12 mouse cellular contexts compared by ENCODE assay signal in genomic region chr4:48734854-48735564, GRCm38 (mm10).
DNase-seq lines count a peak whose midpoint lies in the region; ATAC-seq and TF ChIP-seq lines count a peak whose summit lies in the region.
"Had no signal": no experiment of that assay in that cellular context is flagged by ENCODE, and none has a peak within 500 bp of the region (broad histone marks: within the 10 kb centered on the region; RNA-seq: fewer than 3 reads in every experiment).

No protein-coding gene starts in this region.

- WGBS in kidney, embryonic 15.5 days, result 58% methylated on average over 10 of the region's 10 CpGs
- WGBS in kidney, embryonic 14.5 days, result 63% methylated on average over 10 of the region's 10 CpGs
- WGBS in limb, embryonic 14.5 days, result 50% methylated on average over 10 of the region's 10 CpGs
- 76% methylated on average over 10 of the region's 10 CpGs for WGBS in forebrain, embryonic 12.5 days

- no peak overlapping the region for H3K4me2 ChIP-seq in kidney, embryonic 15.5 days
- H3K4me2 ChIP-seq in kidney, embryonic 14.5 days (replicated peaks; ENCODE audit: low read depth, low read length), result no peak overlapping the region
- H3K4me2 ChIP-seq in CH12.LX (ENCODE audit: insufficient read depth, low read depth, poor library complexity, severe bottlenecking), result peak overlapping the region; percentile 25
- no peak overlapping the region for H3K4me2 ChIP-seq in limb, embryonic 14.5 days (replicated peaks; ENCODE audit: low read depth, low read length, severe bottlenecking)
- no peak overlapping the region for H3K4me2 ChIP-seq in forebrain, embryonic 12.5 days
- H3K4me2 ChIP-seq: liver, embryonic 15.5 days had no signal

- no peak for TF ChIP-seq CTCF in CH12.LX (conservative IDR thresholded peaks at IDR 0.05 in 1 of 2, IDR thresholded peaks at IDR 0.05 in 1 of 2; ENCODE audit: low read depth in 2 of 2, low read length in 2 of 2)

- dilution Hi-C loops in CH12.LX (cut with MboI; ENCODE audit: extremely low pct_ligation_motif_present, extremely low pct_unique_long_range_greater_than_20kb, low sequenced_read_pairs), result no loop called here

- H3K9ac ChIP-seq in kidney, embryonic 15.5 days, result no peak overlapping the region
- H3K9ac ChIP-seq in kidney, embryonic 14.5 days (ENCODE audit: low read depth, low read length), result no peak overlapping the region
- H3K9ac ChIP-seq in CH12.LX (ENCODE audit: insufficient read depth, low read depth), result no peak overlapping the region
- H3K9ac ChIP-seq in limb, embryonic 14.5 days (ENCODE audit: low read depth, low read length, severe bottlenecking), result no peak overlapping the region
- H3K9ac ChIP-seq in forebrain, embryonic 12.5 days, result no peak overlapping the region
- H3K9ac ChIP-seq: liver, embryonic 15.5 days had no signal

- no peaks in the 10 kb centered on the region for H3K4me1 ChIP-seq in kidney, embryonic 15.5 days
- H3K4me1 ChIP-seq in kidney, embryonic 14.5 days (ENCODE audit: control insufficient read depth, insufficient read depth, low read length), result no peaks in the 10 kb centered on the region
- peaks cover 2 to 25% of the 10 kb centered on the region in 2 experiments; a peak in 3 of 4 replicates for H3K4me1 ChIP-seq in CH12.LX (ENCODE audit: control insufficient read depth in 1 of 2, insufficient read depth in 2 of 2)
- no peaks in the 10 kb centered on the region for H3K4me1 ChIP-seq in limb, embryonic 14.5 days (ENCODE audit: control insufficient read depth, insufficient read depth, low read length)
- no peaks in the 10 kb centered on the region for H3K4me1 ChIP-seq in forebrain, embryonic 12.5 days
- H3K4me1 ChIP-seq: liver, embryonic 15.5 days; megakaryocyte, embryonic 14.5 days had no signal

- in situ Hi-C loops in CH12.LX (cut with MboI; ENCODE audit: low pct_ligation_motif_present, low pct_unique_long_range_greater_than_20kb, low sequenced_read_pairs), result no loop called here

- no peak overlapping the region for H3K27ac ChIP-seq in kidney, embryonic 15.5 days
- H3K27ac ChIP-seq in kidney, embryonic 14.5 days (ENCODE audit: low read depth, low read length), result no peak overlapping the region
- no peak overlapping the region for H3K27ac ChIP-seq in CH12.LX (ENCODE audit: insufficient read depth, low read depth)
- no peak overlapping the region for H3K27ac ChIP-seq in limb, embryonic 14.5 days (replicated peaks; ENCODE audit: low read depth, low read length)
- no peak overlapping the region for H3K27ac ChIP-seq in forebrain, embryonic 12.5 days
- H3K27ac ChIP-seq: liver, embryonic 15.5 days had no signal

- no peak for TF ChIP-seq EP300 in CH12.LX (IDR thresholded peaks at IDR 0.05; ENCODE audit: low read length)

- no peak for TF ChIP-seq POLR2A in CH12.LX (IDR thresholded peaks at IDR 0.05; ENCODE audit: low read depth, low read length)
- no peak for TF ChIP-seq POLR2A in limb, embryonic 14.5 days (IDR thresholded peaks at IDR 0.05; ENCODE audit: borderline replicate concordance, extremely low read depth, insufficient read depth, insufficient read length)

- ATAC-seq in kidney, embryonic 15.5 days (replicated peaks; ENCODE audit: low FRiP score), result 0 out of 2 replicates have a peak, but pooled peaks have one; percentile 54
- no peak for ATAC-seq in kidney, embryonic 14.5 days (ENCODE audit: low FRiP score, low TSS enrichment)
- no peak for ATAC-seq in limb, embryonic 14.5 days (ENCODE audit: low FRiP score, low read depth)
- no peak for ATAC-seq in forebrain, embryonic 12.5 days (ENCODE audit: low FRiP score)

- H3K9me3 ChIP-seq in kidney, embryonic 15.5 days (replicated peaks), result no peaks in the 10 kb centered on the region
- no peaks in the 10 kb centered on the region for H3K9me3 ChIP-seq in kidney, embryonic 14.5 days (ENCODE audit: control insufficient read depth, low read length)
- no peaks in the 10 kb centered on the region for H3K9me3 ChIP-seq in CH12.LX (replicated peaks; ENCODE audit: low read length)
- H3K9me3 ChIP-seq in limb, embryonic 14.5 days (ENCODE audit: control insufficient read depth, low read length), result no peaks in the 10 kb centered on the region
- H3K9me3 ChIP-seq in forebrain, embryonic 12.5 days, result no peaks in the 10 kb centered on the region
- H3K9me3 ChIP-seq: liver, embryonic 15.5 days had no signal

- H3K4me3 ChIP-seq in kidney, embryonic 15.5 days (replicated peaks), result no peak overlapping the region
- H3K4me3 ChIP-seq in kidney, embryonic 14.5 days (ENCODE audit: low read length), result no peak overlapping the region
- peak overlapping the region in 1 of 3 experiments; percentile 5 for H3K4me3 ChIP-seq in CH12.LX (replicated peaks in 1 of 3; ENCODE audit: low read depth in 2 of 3, low read length in 2 of 3, poor library complexity in 1 of 3)
- H3K4me3 ChIP-seq in limb, embryonic 14.5 days (replicated peaks; ENCODE audit: low read length), result no peak overlapping the region
- H3K4me3 ChIP-seq in forebrain, embryonic 12.5 days (replicated peaks), result no peak overlapping the region
- H3K4me3 ChIP-seq: liver, embryonic 15.5 days; megakaryocyte, embryonic 14.5 days had no signal

- no peaks in the 10 kb centered on the region for H3K79me2 ChIP-seq in CH12.LX (replicated peaks; ENCODE audit: control insufficient read depth, extremely low read depth, insufficient read depth, poor library complexity, severe bottlenecking)

- H3K27me3 ChIP-seq in kidney, embryonic 15.5 days, result no peaks in the 10 kb centered on the region
- no peaks in the 10 kb centered on the region for H3K27me3 ChIP-seq in kidney, embryonic 14.5 days (ENCODE audit: control insufficient read depth, insufficient read depth, low read length)
- H3K27me3 ChIP-seq in CH12.LX (replicated peaks), result no peaks in the 10 kb centered on the region
- H3K27me3 ChIP-seq in limb, embryonic 14.5 days (ENCODE audit: control insufficient read depth, insufficient read depth, low read length), result no peaks in the 10 kb centered on the region
- 0 out of 2 replicates have a peak, but pooled peaks cover 2% of the 10 kb centered on the region for H3K27me3 ChIP-seq in forebrain, embryonic 12.5 days
- H3K27me3 ChIP-seq: liver, embryonic 15.5 days; megakaryocyte, embryonic 14.5 days had no signal

- no peaks in the 10 kb centered on the region for H3K36me3 ChIP-seq in kidney, embryonic 15.5 days
- H3K36me3 ChIP-seq in kidney, embryonic 14.5 days (ENCODE audit: control insufficient read depth, insufficient read depth, low read length), result no peaks in the 10 kb centered on the region
- H3K36me3 ChIP-seq in CH12.LX (replicated peaks in 1 of 2; ENCODE audit: control insufficient read depth in 1 of 2, insufficient read depth in 1 of 2, low read length in 1 of 2), result no peaks in the 10 kb centered on the region
- H3K36me3 ChIP-seq in limb, embryonic 14.5 days (ENCODE audit: control insufficient read depth, insufficient read depth, low read length), result no peaks in the 10 kb centered on the region
- no peaks in the 10 kb centered on the region for H3K36me3 ChIP-seq in forebrain, embryonic 12.5 days (replicated peaks)
- H3K36me3 ChIP-seq: liver, embryonic 15.5 days had no signal

- peak; percentile 14 for DNase-seq in gastrocnemius, postnatal 10 days
- no peak for DNase-seq in gastrocnemius, postnatal 25 days
- peak; percentile 85 for DNase-seq in CH12.LX (ENCODE audit: extremely low read depth)
- peak; percentile 20 for DNase-seq in limb, embryonic 14.5 days (ENCODE audit: low spot score)
- DNase-seq in urinary bladder, postnatal 10 days (ENCODE audit: low spot score), result no peak
- DNase-seq: kidney, postnatal 36 days; thymus, postnatal 14 days had no signal

- TF ChIP-seq RAD21 in CH12.LX (IDR thresholded peaks at IDR 0.05; ENCODE audit: low read depth, low read length), result no peak

TF ChIP-seq in CH12.LX, 34 proteins besides CTCF, POLR2A, EP300 and RAD21:
- TF ChIP-seq JUN (IDR thresholded peaks at IDR 0.05; ENCODE audit: insufficient read depth, low read depth, low read length) (no peak), MAZ (IDR thresholded peaks at IDR 0.05; ENCODE audit: low read depth, low read length) (0 out of 2 replicates have a peak, but pooled peaks have one; percentile 20), IRF4 (IDR thresholded peaks at IDR 0.05; ENCODE audit: low read depth, low read length) (peak; percentile 64), ZNF384 (IDR thresholded peaks at IDR 0.05; ENCODE audit: low read depth, low read length) (peak; percentile 32), MAX (IDR thresholded peaks at IDR 0.05; ENCODE audit: low read length) (0 out of 2 replicates have a peak, but pooled peaks have one; percentile 50), UBTF (IDR thresholded peaks at IDR 0.05; ENCODE audit: low read depth, low read length) (no peak), ETS1 (conservative IDR thresholded peaks at IDR 0.05; ENCODE audit: low read depth, low read length) (peak; percentile 52), MYC (IDR thresholded peaks at IDR 0.05; ENCODE audit: low read depth, low read length) (peak; percentile 40; the same call in 1 of the 2 replicates), MXI1 (IDR thresholded peaks at IDR 0.05; ENCODE audit: low read depth, low read length) (0 out of 2 replicates have a peak, but pooled peaks have one; percentile 12)
TF ChIP-seq in CH12.LX: peak in this region for 7.

Comparison
In these comparisons a context has a peak if more than half of its experiments do, and no peak if none do; other contexts are left out.
1. DNase-seq: peak in gastrocnemius, postnatal 10 days (single experiment), CH12.LX (single experiment) and limb, embryonic 14.5 days (single experiment); none in gastrocnemius, postnatal 25 days (single experiment) and urinary bladder, postnatal 10 days (single experiment).